Mouse (Mus musculus) spleen, postnatal 36 days (tissue): ENCODE data around the gene Flnc.

Experiments
- DNase-seq, 2 experiments: peaks; one replicate each; pipeline ENCODE4 v3.0.0; 2022; ENCODE audit warnings: low spot score in 2 of 2, mixed read lengths in 1 of 2

Gene Flnc

DNA sequence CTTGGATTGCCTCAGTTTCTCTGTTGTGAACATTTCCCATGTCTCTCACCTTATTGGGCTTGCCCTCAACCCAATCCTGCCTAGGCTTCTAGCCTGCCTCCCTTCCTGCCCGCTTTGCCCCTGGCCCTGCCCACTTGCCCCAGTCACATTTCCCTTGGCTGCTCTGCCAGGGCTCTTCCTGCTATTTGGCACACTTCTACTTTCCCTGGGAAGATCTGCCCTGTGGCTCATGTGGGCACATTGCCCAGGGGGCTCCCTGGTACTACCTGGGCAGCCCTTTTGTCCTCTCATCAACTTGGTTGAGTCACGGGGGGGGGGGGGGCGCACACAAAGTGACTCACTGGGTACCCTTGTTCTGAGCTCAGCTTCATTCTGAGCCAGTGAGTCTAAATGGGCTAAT, 900 bp upstream of the Flnc start:
- no peak for DNase-seq

DNA sequence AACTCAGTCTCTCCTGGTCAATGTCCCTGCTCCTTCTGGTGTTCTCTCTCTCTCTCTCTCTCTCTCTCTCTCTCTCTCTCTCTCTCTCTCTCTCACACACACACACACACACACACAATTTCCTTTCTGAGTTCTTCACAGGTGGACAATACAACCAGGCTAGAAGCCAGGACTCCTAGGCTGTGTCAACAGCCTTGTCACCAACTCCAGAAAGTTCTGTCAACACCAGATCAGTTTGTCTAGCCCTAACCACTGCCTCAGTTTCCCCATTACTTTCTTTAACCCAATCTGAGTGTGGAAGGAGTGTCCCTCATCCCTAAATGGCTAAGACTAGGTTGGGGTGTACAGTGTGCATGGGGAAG, 399 bp upstream of the Flnc start:
- DNase-seq: no peak

DNA sequence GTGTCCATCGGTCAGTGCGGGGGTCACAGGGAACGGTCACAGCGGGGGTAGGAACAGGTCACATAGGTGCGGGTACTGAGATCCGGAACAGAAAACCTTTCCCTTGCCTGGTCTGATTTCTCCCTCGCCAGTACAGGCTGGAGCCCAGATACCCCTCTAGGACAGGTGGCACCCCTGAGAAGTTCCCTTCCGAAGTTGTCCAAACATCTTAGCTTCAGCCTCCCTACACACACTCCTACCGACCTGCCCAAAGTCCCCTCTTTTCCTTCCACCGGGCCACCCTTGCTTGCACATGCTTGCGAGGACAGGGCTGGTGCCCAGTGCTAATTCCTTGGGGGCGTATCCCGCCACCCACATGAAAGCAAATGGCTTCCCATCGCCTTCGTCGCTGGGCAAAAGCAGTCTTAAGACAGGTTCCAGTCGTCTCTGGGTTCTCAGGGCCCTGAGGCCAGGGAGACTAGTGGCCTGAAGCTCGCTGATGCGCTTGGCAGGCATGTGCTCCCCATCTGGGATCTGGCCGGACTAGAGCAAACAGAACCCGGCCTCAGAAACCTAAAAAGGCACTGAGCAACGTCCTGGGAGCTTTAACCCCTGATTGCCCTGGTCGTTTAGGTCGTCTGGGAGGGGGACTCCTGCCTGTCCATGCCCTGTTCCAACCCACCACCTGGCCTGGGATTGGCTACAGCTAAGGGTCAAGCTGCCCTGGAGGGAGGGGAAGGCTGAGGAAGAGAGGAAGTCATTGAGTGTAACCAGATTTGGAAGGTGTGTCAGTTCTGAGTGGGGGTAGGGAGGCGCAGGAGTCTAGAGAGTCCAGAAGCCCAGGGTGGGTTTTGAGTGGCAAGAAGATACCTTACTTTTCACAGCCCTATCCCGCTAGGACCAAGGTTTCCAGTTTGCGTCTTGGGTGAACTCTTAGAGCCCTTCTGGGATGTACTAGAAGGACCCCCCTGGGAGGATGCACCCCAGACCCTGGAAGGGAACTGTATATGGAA, 1.0 kb downstream of the Flnc start:
- DNase-seq: no peak

DNA sequence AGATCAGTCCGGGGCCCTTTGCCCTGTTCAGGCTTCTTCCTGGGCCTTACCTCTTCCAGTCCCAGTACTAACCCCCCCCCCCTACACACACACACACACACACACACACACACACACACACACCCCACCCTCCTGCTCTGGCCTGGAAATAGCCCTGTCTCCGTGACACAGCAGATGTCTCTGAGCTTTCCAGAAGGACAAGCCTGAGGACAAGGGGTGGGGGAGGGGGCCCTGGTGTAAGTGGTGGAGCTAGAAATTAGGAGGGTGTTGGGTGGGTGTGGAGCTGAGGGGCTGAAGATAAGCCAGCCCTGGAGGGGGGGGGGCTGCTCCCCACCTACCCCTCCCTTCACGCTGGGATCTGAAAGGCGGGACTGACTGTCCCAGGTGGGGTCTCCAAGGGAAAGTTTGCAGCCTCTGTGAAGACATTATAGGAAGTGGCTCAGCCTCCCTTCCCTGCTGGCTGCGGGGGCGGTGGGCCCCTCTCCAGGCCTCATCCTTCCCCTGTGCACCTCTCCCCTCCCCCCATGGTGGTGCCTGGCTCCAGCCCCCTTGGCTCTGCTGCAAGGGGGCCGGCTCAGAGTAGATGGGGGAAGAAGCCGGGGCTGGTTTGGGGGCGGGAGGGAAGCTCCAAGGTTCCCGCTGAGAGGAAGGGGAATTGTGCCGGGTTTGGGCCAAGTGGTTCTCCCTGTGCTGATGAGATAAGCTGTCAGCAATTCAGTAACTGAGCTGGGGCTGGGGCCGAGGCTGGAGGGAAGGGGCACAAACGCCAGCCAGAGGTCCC, 2.0 kb downstream of the Flnc start:
- no peak for DNase-seq

DNA sequence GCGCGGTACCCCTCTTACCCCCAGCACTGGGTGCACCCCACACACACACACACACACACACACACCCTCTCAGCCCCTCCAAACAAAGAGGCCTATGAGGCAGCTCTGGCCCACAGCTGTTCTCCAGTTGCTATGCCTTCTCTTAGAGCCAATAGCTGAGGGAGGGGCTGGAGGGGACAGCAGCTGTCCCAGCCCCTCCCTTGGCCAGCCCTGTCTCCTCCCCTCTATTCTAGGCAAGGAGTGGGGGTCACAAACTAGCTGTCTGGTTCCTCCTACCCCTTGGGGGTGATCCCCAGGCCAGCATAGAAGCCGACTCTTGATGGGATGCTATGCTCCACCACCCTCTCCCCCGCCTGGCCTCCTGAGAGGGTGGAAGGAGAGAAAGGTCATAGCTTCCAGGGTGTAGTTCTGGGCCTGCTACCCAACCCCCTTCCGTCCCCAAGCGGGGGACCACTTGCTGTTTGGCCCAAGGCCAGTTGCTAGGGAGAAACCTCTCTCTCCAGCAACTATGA, 2.9 kb downstream of the Flnc start:
- DNase-seq: no peak

DNA sequence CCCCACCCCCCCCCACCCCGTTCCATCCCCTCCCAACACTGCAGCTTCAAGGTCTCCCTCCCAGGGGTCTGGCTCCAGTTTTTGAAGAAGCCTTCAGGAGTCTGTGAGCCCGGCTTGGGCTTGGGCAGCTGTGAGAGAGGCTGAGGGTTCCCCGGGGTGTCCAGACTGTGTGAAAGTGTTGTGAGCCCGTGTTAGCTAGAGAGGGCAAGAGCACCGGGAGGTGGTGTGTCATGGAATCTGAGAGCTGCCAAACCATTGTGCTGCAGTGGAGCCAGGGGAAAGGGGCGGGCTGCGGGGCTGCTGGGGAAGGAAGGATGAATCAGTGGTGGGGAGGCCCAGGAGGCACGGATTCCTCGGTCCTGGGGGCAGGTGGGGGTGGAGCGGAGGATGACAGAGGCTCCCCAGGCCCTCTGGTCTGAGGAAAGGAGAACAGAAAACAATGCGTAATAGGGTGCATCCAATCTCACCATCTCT, 3.4 kb downstream of the Flnc start:
- DNase-seq: no peak

DNA sequence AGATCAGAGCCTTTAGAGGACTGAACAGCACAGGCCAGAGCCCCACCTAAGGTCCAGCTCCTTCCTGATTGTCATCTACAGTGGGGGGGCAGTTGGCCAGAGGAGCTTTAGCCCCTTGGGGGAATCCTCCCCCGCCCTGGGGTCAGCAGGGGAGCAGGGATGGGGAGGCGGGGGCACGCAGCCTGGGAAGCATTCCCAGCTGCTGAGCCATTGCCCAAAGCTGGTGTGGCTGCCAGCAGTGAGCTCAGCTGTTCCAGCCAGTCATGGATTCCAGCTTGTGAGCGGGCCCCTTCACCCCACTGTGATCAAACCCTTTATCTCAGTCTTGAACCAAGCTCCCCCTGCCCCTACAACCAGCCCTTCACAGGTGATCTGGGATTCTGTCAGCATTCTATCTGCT, 6.2 kb downstream of the Flnc start:
- DNase-seq: no peak

DNA sequence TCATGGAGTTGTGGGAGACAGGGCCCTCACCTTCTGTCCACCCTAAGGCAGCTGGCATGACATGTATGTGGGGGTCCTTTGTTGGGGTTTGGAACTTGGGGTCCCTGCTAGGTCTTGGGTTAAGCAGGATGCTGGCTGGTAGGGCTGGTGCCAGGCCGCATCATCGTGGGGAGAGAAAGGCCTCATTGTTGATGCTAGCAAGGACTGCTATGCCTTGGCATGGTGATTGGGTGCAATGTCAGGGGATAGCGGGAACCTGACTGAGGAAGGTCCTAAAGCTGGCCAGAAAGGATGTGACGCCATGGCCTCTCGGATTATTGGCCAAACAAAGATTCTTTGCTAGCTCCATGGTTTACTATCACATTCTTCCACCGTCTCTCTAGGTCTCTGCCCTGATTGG, 6.7 kb downstream of the Flnc start:
- no peak for DNase-seq

DNA sequence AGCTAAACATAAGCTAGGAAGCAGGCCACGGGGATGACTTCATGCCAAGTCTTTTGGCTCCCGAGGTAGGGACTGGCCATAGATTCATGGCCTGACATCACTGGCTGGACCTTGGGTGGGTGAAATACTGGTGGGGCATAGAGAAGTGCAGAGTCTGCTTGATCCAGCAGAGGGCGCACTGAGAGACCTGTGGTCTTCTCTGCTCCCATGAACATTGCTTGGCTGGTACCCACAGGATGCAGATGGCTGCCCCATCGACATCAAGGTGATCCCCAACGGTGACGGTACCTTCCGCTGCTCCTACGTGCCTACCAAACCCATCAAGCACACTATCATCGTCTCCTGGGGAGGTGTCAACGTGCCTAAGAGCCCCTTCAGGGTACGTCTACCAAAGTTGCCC, 11.7 kb downstream of the Flnc start:
- DNase-seq: peak; percentile 11 to 22

DNA sequence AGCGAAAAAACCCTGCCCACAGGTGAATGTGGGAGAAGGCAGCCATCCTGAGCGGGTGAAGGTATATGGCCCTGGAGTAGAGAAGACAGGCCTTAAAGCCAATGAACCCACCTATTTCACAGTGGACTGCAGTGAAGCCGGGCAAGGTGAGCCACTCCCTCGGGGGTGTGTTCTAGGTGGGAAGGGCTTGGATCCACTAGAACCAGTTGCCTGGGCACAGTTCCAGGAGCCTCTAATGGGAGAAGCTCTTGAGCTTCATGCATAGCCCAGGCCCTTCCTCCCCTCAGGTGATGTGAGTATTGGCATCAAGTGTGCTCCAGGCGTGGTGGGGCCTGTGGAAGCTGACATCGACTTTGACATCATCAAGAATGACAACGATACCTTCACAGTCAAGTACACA, 12.3 kb downstream of the Flnc start:
- no peak for DNase-seq

DNA sequence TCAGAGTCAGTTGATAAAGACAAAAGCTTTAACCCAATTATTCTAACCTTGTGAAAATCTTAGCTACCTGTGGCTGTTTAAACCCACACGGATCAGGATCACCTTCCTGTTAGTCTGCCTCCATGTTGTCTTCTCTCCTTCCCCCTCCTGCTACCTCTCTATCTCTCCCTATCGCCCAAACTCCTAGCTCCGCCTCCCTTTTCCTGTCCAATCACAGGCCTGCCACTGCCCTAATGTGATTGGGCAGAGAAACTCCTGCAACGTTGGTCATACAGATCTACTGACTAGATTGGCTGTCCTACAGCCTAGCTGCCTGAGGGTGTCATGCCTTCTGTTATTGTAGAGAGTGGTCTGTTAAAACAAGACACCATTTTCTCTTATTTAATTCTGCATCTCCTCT, 16.8 kb downstream of the Flnc start:
- DNase-seq: no peak

DNA sequence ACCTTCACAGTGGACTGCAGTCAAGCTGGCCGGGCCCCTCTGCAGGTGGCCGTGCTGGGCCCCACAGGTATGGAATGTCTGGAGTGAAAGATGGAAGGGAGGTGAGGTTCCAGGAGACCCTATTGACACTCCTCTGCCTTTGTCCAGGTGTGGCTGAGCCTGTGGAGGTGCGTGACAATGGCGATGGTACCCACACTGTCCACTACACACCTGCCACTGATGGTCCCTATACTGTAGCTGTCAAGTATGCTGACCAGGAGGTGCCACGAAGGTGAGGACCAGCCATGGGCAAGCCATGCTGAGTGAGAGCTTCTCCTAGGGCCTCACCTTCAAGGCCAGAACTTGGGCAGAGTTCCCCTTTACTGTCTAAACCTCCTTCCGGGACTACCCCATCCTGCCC, 17.6 kb downstream of the Flnc start:
- no peak for DNase-seq

DNA sequence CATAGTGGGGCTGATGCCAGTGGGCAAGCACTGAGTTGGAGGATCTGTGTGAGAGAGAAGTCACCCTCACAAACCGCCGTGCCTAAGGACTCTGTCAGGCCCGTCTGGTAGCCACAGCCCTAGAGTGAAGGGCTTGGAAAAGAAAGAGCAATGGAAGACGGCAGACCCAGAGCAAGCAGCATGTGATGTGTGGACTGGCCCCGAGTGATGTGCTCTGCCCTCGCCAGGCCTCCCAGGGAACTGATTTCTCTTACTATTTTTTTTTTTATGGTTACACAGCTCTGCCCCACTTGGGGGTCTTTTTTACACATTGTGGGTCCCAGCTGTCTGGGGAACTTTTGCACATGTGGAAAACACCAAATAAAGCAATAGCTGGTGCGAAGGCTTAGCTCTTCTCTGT, 28.4 kb downstream of the Flnc start:
- DNase-seq: no peak

DNA sequence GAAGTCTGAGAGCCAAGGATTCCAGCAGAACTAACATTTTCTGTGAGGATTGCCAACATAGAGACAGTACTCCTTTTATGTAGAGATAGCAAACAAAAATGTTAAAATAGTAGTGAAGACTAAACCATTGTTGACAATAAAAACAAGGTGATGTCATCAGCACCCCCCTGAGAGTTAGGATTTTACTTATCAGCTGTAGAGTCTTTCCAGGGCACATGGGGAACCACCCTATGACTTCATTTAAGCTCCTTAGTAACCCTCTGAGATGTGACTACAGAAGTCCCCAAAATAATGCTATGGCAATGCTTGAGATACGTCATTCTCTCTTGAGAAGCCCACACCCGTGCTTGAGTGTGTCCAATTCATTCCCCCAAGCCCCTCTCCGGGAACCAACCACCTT, 30.3 kb downstream of the Flnc start:
- DNase-seq: no peak

DNA sequence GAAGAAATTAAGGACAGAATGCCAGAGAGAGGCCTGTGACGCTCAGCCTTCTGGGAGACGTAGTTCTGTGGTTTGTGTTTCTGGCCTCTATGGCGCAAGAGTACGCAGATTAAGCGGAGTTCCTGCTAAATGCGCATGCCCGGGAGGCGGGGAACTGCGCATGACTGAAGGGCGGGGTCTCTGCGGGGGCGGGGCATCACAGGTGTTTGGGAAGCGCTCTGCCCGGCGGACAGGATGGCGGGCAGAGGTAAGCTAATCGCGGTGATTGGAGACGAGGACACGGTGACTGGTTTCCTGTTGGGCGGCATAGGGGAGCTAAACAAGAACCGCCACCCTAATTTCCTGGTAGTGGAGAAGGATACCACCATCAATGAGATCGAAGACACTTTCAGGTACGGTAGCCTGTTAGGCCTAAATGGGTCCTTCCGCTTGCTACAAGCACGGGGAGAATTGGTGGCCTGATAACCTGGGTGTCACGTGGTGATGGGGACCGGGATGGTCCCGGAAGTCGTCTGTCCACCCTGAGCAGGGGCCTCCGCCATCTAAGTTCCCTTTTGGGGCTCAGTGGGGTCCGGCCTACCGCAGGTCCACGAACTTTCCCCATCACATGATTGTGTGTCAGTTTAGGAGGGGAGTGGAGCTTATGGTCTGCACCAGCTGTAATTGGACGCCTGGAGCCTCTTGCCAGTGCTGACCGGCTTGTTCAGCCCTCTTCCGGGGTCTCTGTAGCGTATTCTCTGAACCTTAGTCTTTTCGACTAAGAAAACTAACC, 34.7 kb downstream of the Flnc start, which contains the start of gene Atp6v1f:
Atp6v1f (plus strand) TSS at position 136 of the 772 bp plus-strand sequence.
- DNase-seq: peak; percentile 90 to 91

DNA sequence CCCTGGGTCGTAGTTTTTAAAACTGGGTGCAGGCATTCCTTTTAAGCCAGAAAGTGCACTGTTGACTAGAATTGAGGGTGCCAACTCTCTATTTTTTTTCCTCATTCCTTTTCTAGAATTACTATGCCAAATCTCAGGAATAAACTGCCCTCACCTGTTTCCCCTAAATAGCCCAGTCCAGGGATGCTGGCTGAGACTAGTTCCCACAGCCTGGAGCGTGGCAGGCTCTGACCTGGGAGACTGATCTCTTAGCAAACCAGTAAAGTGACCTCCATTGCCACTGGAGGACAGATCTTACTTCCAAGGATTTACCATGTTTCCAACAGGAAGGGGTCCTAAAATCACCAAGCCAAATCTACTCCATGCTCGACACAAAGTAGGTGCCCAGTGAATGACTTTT, 35.8 kb downstream of the Flnc start:
- no peak for DNase-seq

DNA sequence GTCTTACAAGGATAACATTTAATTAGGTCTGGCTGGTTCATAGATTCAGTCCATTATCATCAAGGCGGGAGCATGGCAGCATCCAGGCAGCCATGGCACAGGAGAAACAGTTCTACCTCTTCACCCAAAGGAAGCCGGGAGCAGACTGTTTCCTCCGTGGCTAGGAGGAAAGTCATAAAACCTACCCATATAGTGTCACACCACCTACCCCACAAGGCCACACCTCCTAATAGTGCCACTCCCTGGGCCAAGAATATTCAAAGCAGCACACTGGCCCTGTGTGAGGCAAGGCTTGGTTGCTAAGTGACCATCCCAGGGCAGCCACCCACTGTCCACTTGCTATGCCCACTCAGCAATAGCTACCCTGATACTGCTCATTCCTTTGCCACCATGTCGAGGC, 38.1 kb downstream of the Flnc start, which contains the start of gene Atp6v1fnb:
Atp6v1fnb (plus strand) TSS at position 301 of the 400 bp plus-strand sequence.
- DNase-seq: no peak

DNA sequence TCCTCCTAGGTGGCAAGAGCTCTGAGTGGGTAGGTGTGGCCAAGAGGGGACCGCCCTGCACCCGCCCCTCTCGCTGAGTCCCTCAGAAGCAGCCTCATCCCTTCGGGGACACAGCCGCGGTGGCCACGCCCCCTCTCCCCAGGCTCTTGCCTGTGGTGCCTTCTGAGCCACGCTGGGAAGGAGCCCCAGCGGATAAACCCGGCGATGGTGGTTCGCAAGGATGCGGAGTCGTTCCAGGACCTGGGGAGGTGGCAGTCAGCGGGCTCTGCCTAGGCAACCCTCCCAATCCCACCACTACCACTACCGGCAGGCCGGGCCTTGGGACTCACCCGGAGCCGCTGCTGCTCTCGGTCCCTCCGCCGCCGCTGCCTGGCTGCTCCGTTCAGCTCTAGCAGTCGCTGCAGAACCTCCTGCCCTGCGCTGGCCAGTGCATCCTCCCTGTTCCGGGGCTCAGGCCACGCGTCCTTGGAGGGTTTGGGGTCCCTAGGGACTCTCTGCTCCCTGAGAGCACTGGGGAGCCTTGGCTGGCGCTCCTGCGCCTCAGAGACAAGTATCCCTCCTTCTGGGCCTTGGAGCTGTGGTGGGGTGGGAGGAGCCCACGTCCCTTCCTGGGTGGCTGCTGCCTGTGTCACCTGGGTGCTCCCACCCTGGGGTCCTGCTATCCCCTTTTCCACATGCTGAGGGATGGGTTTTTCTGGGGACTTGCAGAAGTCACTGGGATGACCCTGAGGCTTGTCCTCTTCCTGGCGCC, 41.1 kb downstream of the Flnc start:
- peak; percentile 73 to 74 for DNase-seq

DNA sequence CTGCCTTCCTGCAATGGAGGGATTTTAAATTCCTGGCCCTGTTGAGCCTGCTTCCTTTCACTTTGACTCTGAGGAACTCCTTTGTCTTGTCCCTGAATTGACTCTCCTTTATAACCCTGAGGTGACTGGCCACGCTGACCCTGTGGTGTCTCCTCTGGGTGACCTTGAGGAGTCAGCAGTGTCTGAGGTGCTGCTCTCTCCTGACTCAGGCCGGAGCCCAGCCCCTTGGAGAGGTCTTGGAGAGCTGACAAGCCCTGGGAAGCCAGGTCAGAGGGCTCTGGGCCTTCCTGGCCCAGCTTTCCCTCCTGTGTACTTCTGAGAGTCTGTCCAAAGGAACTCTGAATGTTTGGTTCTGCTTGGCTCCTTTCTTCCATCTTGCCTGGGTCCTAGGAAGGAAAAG, 41.7 kb downstream of the Flnc start:
- DNase-seq: no peak

DNA sequence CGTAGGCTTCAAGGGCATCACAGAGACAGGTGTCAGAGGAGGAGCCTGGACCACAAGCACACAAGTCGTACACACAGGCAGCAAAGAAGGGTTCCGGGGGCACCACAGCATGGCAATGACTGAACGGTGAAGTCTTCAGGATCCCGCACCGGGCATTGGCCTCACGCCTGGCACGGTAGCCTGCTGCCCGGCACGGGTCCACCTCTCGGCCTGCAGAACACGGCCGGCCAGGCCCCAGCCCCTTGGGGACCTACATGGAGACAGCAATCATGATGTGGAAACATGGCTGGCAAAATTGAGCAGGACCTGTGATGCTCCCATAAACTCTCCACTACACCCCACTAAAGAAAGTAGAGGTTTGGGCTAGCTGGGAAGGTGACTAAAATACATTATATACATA, 49.6 kb downstream of the Flnc start:
- no peak for DNase-seq
